Mouse (Mus musculus): ENCODE results near the gene Nmt1. TPM values are rescaled to one million over a fixed set of nuclear protein-coding genes. Genes with fewer than 3 reads are reported as not detected.

The Nmt1 gene
- polyA plus RNA-seq, 1 experiment: 77.1 TPM

- peak; percentile 53 for TF ChIP-seq POLR2AphosphoS2 (IDR thresholded peaks at IDR 0.05; ENCODE audit: insufficient read length, low read depth)
- TF ChIP-seq MYOG (IDR thresholded peaks at IDR 0.05; ENCODE audit: control insufficient read depth in 1 of 3, insufficient read depth in 1 of 3, insufficient read length in 2 of 3, low read depth in 2 of 3): peak; percentile 74 to 98 (median 97)
- TF ChIP-seq USF1 (IDR thresholded peaks at IDR 0.05; ENCODE audit: low read depth): peak; percentile 12
- no peak for TF ChIP-seq REST (IDR thresholded peaks at IDR 0.05; ENCODE audit: insufficient read depth, insufficient read length)
- TF ChIP-seq SRF (IDR thresholded peaks at IDR 0.05; ENCODE audit: control insufficient read depth, insufficient read length, low read depth): peak; percentile 62
- TF ChIP-seq CEBPB (IDR thresholded peaks at IDR 0.05; ENCODE audit: insufficient read depth, poor library complexity, severe bottlenecking): no peak
- peak; percentile 91 for TF ChIP-seq TCF3 (IDR thresholded peaks at IDR 0.05; ENCODE audit: insufficient read length, low read depth)
- TF ChIP-seq POLR2A (IDR thresholded peaks at IDR 0.05; ENCODE audit: insufficient read length, low read depth): no peak
- no peak for TF ChIP-seq E2F4 (IDR thresholded peaks at IDR 0.05; ENCODE audit: insufficient read depth)
- peak; percentile 98 for TF ChIP-seq TCF12 (IDR thresholded peaks at IDR 0.05; ENCODE audit: insufficient read depth, poor library complexity, severe bottlenecking)
- peak; percentile 58 for TF ChIP-seq MAX (IDR thresholded peaks at IDR 0.05; ENCODE audit: low read depth)
- TF ChIP-seq MYOD1 (IDR thresholded peaks at IDR 0.05; ENCODE audit: control insufficient read depth in 1 of 3, insufficient read length in 2 of 3, low read depth in 2 of 3): peak; percentile 99 to 100 (median 100)
- Histone ChIP-seq H3K79me2 (ENCODE audit: control insufficient read depth, insufficient read depth) (peaks cover 74% of the 10 kb centered on the region), H3K36me3 (ENCODE audit: control insufficient read depth, insufficient read depth) (no peaks in the 10 kb centered on the region), H3K4me3 (no peak overlapping the region), H3K4me2 (ENCODE audit: low read depth) (peak overlapping the region; percentile 80), H3ac (ENCODE audit: control insufficient read depth, insufficient read length) (no peak overlapping the region), H3K27me3 (ENCODE audit: control insufficient read depth, insufficient read depth, insufficient read length) (no peaks in the 10 kb centered on the region)
Observed at GRCm38 (mm10) chr11:103003210-103003609, 24.8 kb upstream of the Nmt1 start.

- Histone ChIP-seq H3K4me2 (ENCODE audit: low read depth) (peak overlapping the region; percentile 71), H3K4me3 (no peak overlapping the region), H3K79me2 (ENCODE audit: control insufficient read depth, insufficient read depth) (peaks cover 76% of the 10 kb centered on the region), H3ac (ENCODE audit: control insufficient read depth, insufficient read length) (no peak overlapping the region), H3K27me3 (ENCODE audit: control insufficient read depth, insufficient read depth, insufficient read length) (no peaks in the 10 kb centered on the region), H3K36me3 (ENCODE audit: control insufficient read depth, insufficient read depth) (peaks cover 3% of the 10 kb centered on the region)
- TF ChIP-seq TCF3 (IDR thresholded peaks at IDR 0.05; ENCODE audit: insufficient read length, low read depth) (no peak), MYOD1 (IDR thresholded peaks at IDR 0.05; ENCODE audit: control insufficient read depth in 1 of 3, insufficient read length in 2 of 3, low read depth in 2 of 3) (no peak), TCF12 (IDR thresholded peaks at IDR 0.05; ENCODE audit: insufficient read depth, poor library complexity, severe bottlenecking) (no peak), REST (IDR thresholded peaks at IDR 0.05; ENCODE audit: insufficient read depth, insufficient read length) (no peak), E2F4 (IDR thresholded peaks at IDR 0.05; ENCODE audit: insufficient read depth) (no peak), POLR2AphosphoS2 (IDR thresholded peaks at IDR 0.05; ENCODE audit: insufficient read length, low read depth) (no peak), SRF (IDR thresholded peaks at IDR 0.05; ENCODE audit: control insufficient read depth, insufficient read length, low read depth) (no peak), MAX (IDR thresholded peaks at IDR 0.05; ENCODE audit: low read depth) (no peak), CEBPB (IDR thresholded peaks at IDR 0.05; ENCODE audit: insufficient read depth, poor library complexity, severe bottlenecking) (no peak), MYOG (IDR thresholded peaks at IDR 0.05; ENCODE audit: control insufficient read depth in 1 of 3, insufficient read depth in 1 of 3, insufficient read length in 2 of 3, low read depth in 2 of 3) (no peak), USF1 (IDR thresholded peaks at IDR 0.05; ENCODE audit: low read depth) (no peak)
Observed at GRCm38 (mm10) chr11:103004852-103005251, 23.1 kb upstream of the Nmt1 start.

- H3K4me2 ChIP-seq (ENCODE audit: low read depth): peak overlapping the region; percentile 71
- H3K27me3 ChIP-seq (ENCODE audit: control insufficient read depth, insufficient read depth, insufficient read length): no peaks in the 10 kb centered on the region
- H3ac ChIP-seq (ENCODE audit: control insufficient read depth, insufficient read length): no peak overlapping the region
- H3K36me3 ChIP-seq (ENCODE audit: control insufficient read depth, insufficient read depth): peaks cover 7% of the 10 kb centered on the region
- H3K79me2 ChIP-seq (ENCODE audit: control insufficient read depth, insufficient read depth): peaks cover 76% of the 10 kb centered on the region
- TF ChIP-seq MYOG (IDR thresholded peaks at IDR 0.05; ENCODE audit: control insufficient read depth in 1 of 3, insufficient read depth in 1 of 3, insufficient read length in 2 of 3, low read depth in 2 of 3) (no peak), TCF3 (IDR thresholded peaks at IDR 0.05; ENCODE audit: insufficient read length, low read depth) (no peak)
- no peak overlapping the region for H3K4me3 ChIP-seq
Observed at GRCm38 (mm10) chr11:103005254-103005981, 22.6 kb upstream of the Nmt1 start.

- Histone ChIP-seq H3K79me2 (ENCODE audit: control insufficient read depth, insufficient read depth) (peaks cover 76% of the 10 kb centered on the region), H3K4me2 (ENCODE audit: low read depth) (peak overlapping the region; percentile 55), H3K4me3 (no peak overlapping the region), H3ac (ENCODE audit: control insufficient read depth, insufficient read length) (no peak overlapping the region), H3K27me3 (ENCODE audit: control insufficient read depth, insufficient read depth, insufficient read length) (no peaks in the 10 kb centered on the region), H3K36me3 (ENCODE audit: control insufficient read depth, insufficient read depth) (peaks cover 12% of the 10 kb centered on the region)
- TF ChIP-seq SRF (IDR thresholded peaks at IDR 0.05; ENCODE audit: control insufficient read depth, insufficient read length, low read depth) (no peak), POLR2A (IDR thresholded peaks at IDR 0.05; ENCODE audit: insufficient read length, low read depth) (no peak), POLR2AphosphoS2 (IDR thresholded peaks at IDR 0.05; ENCODE audit: insufficient read length, low read depth) (no peak), E2F4 (IDR thresholded peaks at IDR 0.05; ENCODE audit: insufficient read depth) (no peak), MAX (IDR thresholded peaks at IDR 0.05; ENCODE audit: low read depth) (no peak), REST (IDR thresholded peaks at IDR 0.05; ENCODE audit: insufficient read depth, insufficient read length) (no peak), TCF12 (IDR thresholded peaks at IDR 0.05; ENCODE audit: insufficient read depth, poor library complexity, severe bottlenecking) (no peak), MYOD1 (IDR thresholded peaks at IDR 0.05; ENCODE audit: control insufficient read depth in 1 of 3, insufficient read length in 2 of 3, low read depth in 2 of 3) (no peak), TCF3 (IDR thresholded peaks at IDR 0.05; ENCODE audit: insufficient read length, low read depth) (no peak), USF1 (IDR thresholded peaks at IDR 0.05; ENCODE audit: low read depth) (no peak), MYOG (IDR thresholded peaks at IDR 0.05; ENCODE audit: control insufficient read depth in 1 of 3, insufficient read depth in 1 of 3, insufficient read length in 2 of 3, low read depth in 2 of 3) (no peak), CEBPB (IDR thresholded peaks at IDR 0.05; ENCODE audit: insufficient read depth, poor library complexity, severe bottlenecking) (no peak)
Observed at GRCm38 (mm10) chr11:103006286-103007000, 21.5 kb upstream of the Nmt1 start.

Measured in myocyte (in vitro differentiated cells).